Comparison of ENCODE assay signal across 8 mouse cellular contexts in the genomic region with DNA sequence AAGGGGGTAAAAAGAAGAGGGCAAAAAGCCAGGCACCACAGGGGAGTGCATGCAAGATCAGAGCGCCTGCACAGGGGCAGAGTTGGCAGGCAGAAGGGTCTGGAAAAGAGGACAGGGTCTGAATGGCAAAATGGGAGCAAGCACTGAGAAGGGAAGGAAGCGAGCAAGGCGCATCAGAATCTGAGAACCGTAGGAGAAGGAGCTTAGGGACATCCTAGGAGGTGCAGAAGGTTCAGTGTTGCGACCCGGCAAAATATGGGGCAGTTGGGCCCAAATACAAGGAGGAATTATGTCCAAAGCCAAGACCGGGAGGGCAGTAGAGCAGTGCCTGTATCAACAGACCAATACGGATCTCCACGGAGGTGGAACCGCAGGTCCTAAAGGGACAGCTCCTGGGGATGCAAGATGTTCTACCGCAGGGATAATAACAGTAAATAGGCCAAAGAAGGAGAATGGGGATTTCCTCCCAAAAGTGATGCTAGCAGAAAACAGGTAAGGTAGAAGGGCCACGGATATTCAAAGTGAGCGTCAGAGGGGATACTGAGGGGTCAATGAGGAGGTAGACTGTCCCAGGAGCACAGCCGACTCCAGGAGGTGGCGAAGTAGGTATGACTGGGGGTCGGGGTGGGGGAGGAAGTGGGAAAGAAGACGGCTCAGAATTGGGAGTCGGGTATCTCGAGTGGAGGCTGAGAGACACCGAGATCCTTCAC. TPM values are rescaled to one million over a fixed set of nuclear protein-coding genes. Genes with fewer than 3 reads are reported as not detected.
DNase-seq lines count a peak whose midpoint lies in the region; ATAC-seq and TF ChIP-seq lines count a peak whose summit lies in the region.

No protein-coding gene starts in this region.

- H3K27ac ChIP-seq in kidney, embryonic 16.5 days (ENCODE audit: low read length): peak overlapping the region; percentile 100
- peak overlapping the region; percentile 99; the same call in 1 of the 2 replicates for H3K27ac ChIP-seq in ES-E14 (ENCODE audit: insufficient read depth, low read depth, low read length, poor library complexity, severe bottlenecking)
- H3K27ac ChIP-seq in hindbrain, embryonic 10.5 days: peak overlapping the region; percentile 100
- H3K27ac ChIP-seq in liver, postnatal 0 days (ENCODE audit: low read depth): peak overlapping the region; percentile 99
- H3K27ac ChIP-seq in stomach, embryonic 16.5 days (ENCODE audit: low read length): peak overlapping the region; percentile 100

- peak overlapping the region; percentile 95 for H3K4me3 ChIP-seq in kidney, embryonic 16.5 days (ENCODE audit: low read length)
- peak overlapping the region; percentile 78 to 92 for H3K4me3 ChIP-seq in ES-E14 (ENCODE audit: insufficient read depth in 1 of 2, low read depth in 1 of 2, low read length in 2 of 2, poor library complexity in 1 of 2, severe bottlenecking in 1 of 2)
- peak overlapping the region; percentile 94 for H3K4me3 ChIP-seq in hindbrain, embryonic 10.5 days
- H3K4me3 ChIP-seq in liver, postnatal 0 days (ENCODE audit: low read depth, low read length): peak overlapping the region; percentile 95
- H3K4me3 ChIP-seq in stomach, embryonic 16.5 days (replicated peaks; ENCODE audit: low read length): peak overlapping the region; percentile 86

- H3K9ac ChIP-seq in kidney, embryonic 16.5 days (replicated peaks; ENCODE audit: low read length): peak overlapping the region; percentile 99
- peak overlapping the region; percentile 99 for H3K9ac ChIP-seq in ES-E14 (ENCODE audit: insufficient read depth, low read depth, low read length, poor library complexity, severe bottlenecking)
- peak overlapping the region; percentile 95 for H3K9ac ChIP-seq in liver, postnatal 0 days (replicated peaks)
- peak overlapping the region; percentile 99 for H3K9ac ChIP-seq in stomach, embryonic 16.5 days (ENCODE audit: low read length)

- DNase-seq in kidney, postnatal 25 days: no peak
- DNase-seq in ES-E14 (ENCODE audit: low read depth, low spot score): no peak
- DNase-seq in cerebellum, postnatal 10 days: peak; percentile 76 to 79
- DNase-seq in hindbrain, embryonic 10.5 days (ENCODE audit: low spot score): peak; percentile 34
- no peak for DNase-seq in liver, postnatal 0 days
- DNase-seq in gastrocnemius, postnatal 25 days: no peak

- H3K4me2 ChIP-seq in kidney, embryonic 16.5 days (replicated peaks; ENCODE audit: low read depth, low read length): peak overlapping the region; percentile 87
- H3K4me2 ChIP-seq in liver, postnatal 0 days (ENCODE audit: low read depth, low read length): peak overlapping the region; percentile 89
- H3K4me2 ChIP-seq in stomach, embryonic 16.5 days (ENCODE audit: low read depth, low read length): peak overlapping the region; percentile 86

- in situ Hi-C loops in ES-E14 (cut with MboI; ENCODE audit: low sequenced_read_pairs in 2 of 2, unreplicated experiment in 2 of 2): no loop called here

- no peaks in the 10 kb centered on the region for H3K27me3 ChIP-seq in kidney, embryonic 16.5 days (ENCODE audit: insufficient read depth, low read length)
- H3K27me3 ChIP-seq in hindbrain, embryonic 10.5 days (ENCODE audit: insufficient read depth, poor library complexity, severe bottlenecking): peaks cover 12% of the 10 kb centered on the region
- H3K27me3 ChIP-seq in liver, postnatal 0 days (ENCODE audit: insufficient read depth, low read length): no peaks in the 10 kb centered on the region
- no peaks in the 10 kb centered on the region for H3K27me3 ChIP-seq in stomach, embryonic 16.5 days (ENCODE audit: control insufficient read depth, insufficient read depth, low read length)

- ATAC-seq in kidney, embryonic 16.5 days (ENCODE audit: low FRiP score, low TSS enrichment): no peak
- ATAC-seq in liver, postnatal 0 days: no peak
- ATAC-seq in stomach, embryonic 16.5 days (ENCODE audit: insufficient read depth, low FRiP score): no peak

- no peak for TF ChIP-seq EP300 in liver, postnatal 0 days (IDR thresholded peaks at IDR 0.05; ENCODE audit: low read depth)

- no peak for TF ChIP-seq CTCF in liver, postnatal 0 days (IDR thresholded peaks at IDR 0.05; ENCODE audit: low read depth)

- no peaks in the 10 kb centered on the region for H3K9me3 ChIP-seq in kidney, embryonic 16.5 days (ENCODE audit: low read length)
- no peaks in the 10 kb centered on the region for H3K9me3 ChIP-seq in ES-E14 (ENCODE audit: control insufficient read depth, insufficient read depth, low read depth, low read length)
- no peaks in the 10 kb centered on the region for H3K9me3 ChIP-seq in hindbrain, embryonic 10.5 days
- H3K9me3 ChIP-seq in liver, postnatal 0 days (ENCODE audit: low read length): no peaks in the 10 kb centered on the region
- no peaks in the 10 kb centered on the region for H3K9me3 ChIP-seq in stomach, embryonic 16.5 days (replicated peaks; ENCODE audit: control insufficient read depth, low read length)

- H3K36me3 ChIP-seq in kidney, embryonic 16.5 days (ENCODE audit: insufficient read depth, low read length): no peaks in the 10 kb centered on the region
- no peaks in the 10 kb centered on the region for H3K36me3 ChIP-seq in ES-E14 (ENCODE audit: control insufficient read depth, insufficient read depth, low read length, poor library complexity, severe bottlenecking)
- H3K36me3 ChIP-seq in hindbrain, embryonic 10.5 days: peaks cover 3% of the 10 kb centered on the region; the same call in 1 of the 2 replicates
- no peaks in the 10 kb centered on the region for H3K36me3 ChIP-seq in liver, postnatal 0 days (replicated peaks; ENCODE audit: insufficient read depth, low read length)
- H3K36me3 ChIP-seq in stomach, embryonic 16.5 days (ENCODE audit: control insufficient read depth, insufficient read depth, low read length): no peaks in the 10 kb centered on the region

- WGBS in kidney, embryonic 16.5 days: 1% methylated on average over 20 of the region's 20 CpGs
- 1% methylated on average over 20 of the region's 20 CpGs for WGBS in hindbrain, embryonic 10.5 days
- WGBS in liver, postnatal 0 days (ENCODE audit: insufficient replicate concordance): 8% methylated on average over 20 of the region's 20 CpGs
- 3% methylated on average over 20 of the region's 20 CpGs for WGBS in stomach, embryonic 16.5 days

- peaks cover 65% of the 10 kb centered on the region for H3K4me1 ChIP-seq in kidney, embryonic 16.5 days (ENCODE audit: insufficient read depth, low read length)
- H3K4me1 ChIP-seq in ES-E14 (ENCODE audit: control insufficient read depth in 2 of 2, insufficient read depth in 2 of 2, low read length in 2 of 2, poor library complexity in 1 of 2): peaks cover 3 to 14% of the 10 kb centered on the region in 2 experiments
- H3K4me1 ChIP-seq in hindbrain, embryonic 10.5 days (replicated peaks): peaks cover 55% of the 10 kb centered on the region
- H3K4me1 ChIP-seq in liver, postnatal 0 days (ENCODE audit: insufficient read depth): peaks cover 38% of the 10 kb centered on the region
- H3K4me1 ChIP-seq in stomach, embryonic 16.5 days (ENCODE audit: control insufficient read depth, insufficient read depth, low read length): peaks cover 24% of the 10 kb centered on the region

TF ChIP-seq in ES-E14, 5 proteins besides CTCF, POLR2A, EP300 and RAD21:
- TF ChIP-seq HCFC1 (IDR thresholded peaks at IDR 0.05; ENCODE audit: borderline replicate concordance, insufficient read depth, low read length): no peak
- no peak for TF ChIP-seq CHD2 (IDR thresholded peaks at IDR 0.05; ENCODE audit: low read depth, low read length)
- TF ChIP-seq ZC3H11A (IDR thresholded peaks at IDR 0.05; ENCODE audit: borderline replicate concordance, low read depth, low read length): no peak
- TF ChIP-seq MAFK (IDR thresholded peaks at IDR 0.05; ENCODE audit: insufficient read depth, low read depth, low read length): no peak

RNA-seq across cellular contexts. Expression of gene Arhgap35, which starts 1.2 kb away (rescaled TPM):
- polyA plus RNA-seq in kidney, embryonic 16.5 days (2015; fragmentation: Nextera tagmentation; extraction: Ambion mirVana): 17.3 and 18.9 TPM in 2 replicates
- total RNA-seq in ES-E14 (2012; rRNA removed): 43.0 and 46.6 TPM in 2 replicates
- 28.0 and 29.6 TPM in 2 replicates for polyA plus RNA-seq in hindbrain, embryonic 10.5 days (2016; fragmentation: Nextera tagmentation; extraction: Ambion mirVana)
- polyA plus RNA-seq in liver, postnatal 0 days (2015; fragmentation: Nextera tagmentation; extraction: Ambion mirVana): 2.4 and 2.7 TPM in 2 replicates
- polyA plus RNA-seq in stomach, embryonic 16.5 days (2015; fragmentation: Nextera tagmentation; extraction: Ambion mirVana): 10.7 and 11.4 TPM in 2 replicates
- 10 to 100 TPM; 15.3 to 16.5 TPM for total RNA-seq in gastrocnemius, postnatal 25 days (2021)

Comparison
In these comparisons a context has a peak if more than half of its experiments do, and no peak if none do; other contexts are left out.
1. DNase-seq: peak in cerebellum, postnatal 10 days (2 of 2) and hindbrain, embryonic 10.5 days (single experiment); none in kidney, postnatal 25 days (0 of 2), ES-E14 (single experiment), liver, postnatal 0 days (single experiment) and gastrocnemius, postnatal 25 days (single experiment).
2. Peak in every context shown above with its lines, with median percentiles within 50 percentile points of each other: H3K27ac ChIP-seq, H3K4me2 ChIP-seq, H3K4me3 ChIP-seq and H3K9ac ChIP-seq.